Mouse (Mus musculus) Muller cell, postnatal 12 days (primary cell): ENCODE measurements around the gene N6amt1.

Experiments used
- DNase-seq: peaks from one replicate; pipeline ENCODE4 v3.0.0-alpha.2; 2015; ENCODE audit errors: inconsistent ontology term

The N6amt1 gene

DNA sequence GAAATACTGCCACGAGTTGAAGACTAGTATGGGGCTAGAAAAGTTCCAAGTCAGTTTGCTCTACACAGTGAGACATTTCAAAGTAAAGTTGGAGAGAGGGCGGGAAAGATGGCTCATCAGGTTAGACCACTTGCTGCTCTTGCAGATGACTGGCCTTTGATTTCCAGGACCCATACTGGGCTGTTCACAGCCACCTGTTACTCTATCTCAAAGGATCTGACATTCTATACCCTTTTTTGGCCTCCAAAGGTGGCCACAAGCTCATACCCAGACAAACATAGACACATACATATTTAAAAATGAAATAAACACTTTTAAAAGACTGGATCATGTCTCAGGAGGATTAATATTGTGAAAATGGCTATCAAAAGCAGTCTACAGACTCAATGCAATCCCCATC, 30.4 kb downstream of the N6amt1 start:
- DNase-seq: no peak

DNA sequence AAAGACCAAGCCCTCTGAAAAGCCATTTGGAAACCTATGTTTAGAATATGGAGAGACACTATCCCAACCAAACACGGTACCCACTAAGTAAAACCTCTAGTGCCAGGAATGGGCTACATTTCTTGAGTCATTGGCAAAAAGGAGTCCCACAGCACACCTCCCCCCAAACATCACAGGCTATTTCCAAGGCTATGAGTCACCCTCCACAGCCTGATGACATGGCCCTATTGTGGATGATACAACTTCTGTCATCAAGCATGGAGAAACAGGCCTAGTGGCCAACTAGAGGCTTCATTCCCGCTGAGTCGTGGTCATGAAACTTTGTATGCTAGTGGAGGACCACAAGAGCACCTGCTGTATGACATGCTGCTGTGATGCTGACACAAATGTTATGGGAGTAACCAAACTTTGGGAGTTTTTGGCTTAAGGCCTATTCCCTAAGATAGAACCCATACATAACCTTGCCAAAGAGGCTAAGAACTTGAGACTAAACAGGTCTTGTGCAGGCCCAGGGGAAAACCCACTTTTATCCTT, 33.5 kb downstream of the N6amt1 start:
- DNase-seq: peak; percentile 69

- DNase-seq: peak; percentile 47
Measured at GRCm38 (mm10) chr16:87393813-87394548, 40.0 kb downstream of the N6amt1 start.

DNA sequence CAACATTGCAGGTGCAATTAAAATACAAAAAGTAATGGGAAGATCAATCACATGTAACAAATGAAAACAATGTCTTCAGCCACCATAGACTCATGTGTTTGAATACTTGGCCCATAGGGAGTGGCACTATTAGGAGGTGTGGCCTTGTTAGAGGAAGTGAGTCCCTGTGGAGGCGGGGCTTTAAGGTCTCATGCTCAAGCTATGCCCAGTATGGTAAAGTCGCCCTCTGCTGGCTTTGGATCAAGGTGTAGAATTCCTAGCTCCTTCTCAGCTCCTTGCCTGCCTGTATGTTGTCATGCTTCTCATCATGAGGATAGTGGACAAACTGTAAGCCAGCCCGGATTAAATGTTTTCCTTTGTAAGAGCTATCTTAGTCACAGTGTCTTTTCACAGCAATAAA, 51.0 kb downstream of the N6amt1 start:
- DNase-seq: no peak
